Mouse (Mus musculus): ENCODE measurements around the gene Bdnf. TPM values are rescaled to one million over a fixed set of nuclear protein-coding genes. Genes with fewer than 3 reads are reported as not detected.

Bdnf gene
- polyA plus RNA-seq, 1 experiment from 2014 or later, result 5.4 TPM

DNA sequence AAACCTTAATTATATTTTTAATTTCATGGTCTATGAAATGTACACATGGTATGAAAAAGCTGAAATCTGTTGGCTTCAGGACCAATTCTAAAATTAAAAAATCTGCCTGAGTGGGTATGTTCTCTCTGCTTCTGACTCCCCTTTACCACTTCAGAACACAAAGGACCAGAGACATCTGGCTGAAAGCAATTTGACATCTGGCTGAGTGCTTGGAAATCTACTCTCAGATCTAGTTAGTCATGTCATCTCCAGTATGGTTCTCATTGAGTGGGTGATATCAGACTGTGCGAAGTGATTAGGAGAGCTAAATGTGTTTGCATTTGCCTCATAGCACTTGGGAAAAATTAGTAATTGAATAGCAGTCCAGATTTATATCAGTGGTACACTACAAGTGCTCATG lies 36.5 kb downstream of the Bdnf start:
- H3K36me3 ChIP-seq, result no peaks in the 10 kb centered on the region
- 70% methylated on average over 1 of the region's 1 CpGs for WGBS
- no peak overlapping the region for H3K4me2 ChIP-seq (replicated peaks)
- H3K9me3 ChIP-seq, result no peaks in the 10 kb centered on the region
- no peak overlapping the region for H3K9ac ChIP-seq
- no peaks in the 10 kb centered on the region for H3K4me1 ChIP-seq
- no peak overlapping the region for H3K27ac ChIP-seq
- no peak for ATAC-seq (ENCODE audit: insufficient number of reproducible peaks, insufficient read depth, low FRiP score, low TSS enrichment)
- no peaks in the 10 kb centered on the region for H3K27me3 ChIP-seq
- H3K4me3 ChIP-seq, result no peak overlapping the region

- no peak for ATAC-seq (ENCODE audit: insufficient number of reproducible peaks, insufficient read depth, low FRiP score, low TSS enrichment)
- H3K4me3 ChIP-seq, result no peak overlapping the region
- H3K9me3 ChIP-seq, result no peaks in the 10 kb centered on the region
- no peaks in the 10 kb centered on the region for H3K27me3 ChIP-seq
- no peaks in the 10 kb centered on the region for H3K4me1 ChIP-seq
- H3K27ac ChIP-seq, result no peak overlapping the region
- H3K4me2 ChIP-seq (replicated peaks), result no peak overlapping the region
- H3K36me3 ChIP-seq, result no peaks in the 10 kb centered on the region
- WGBS, result 74% methylated on average over 3 of the region's 3 CpGs
- H3K9ac ChIP-seq, result no peak overlapping the region
Observed at GRCm38 (mm10) chr2:109725261-109725660, 50.8 kb downstream of the Bdnf start.

GRCm38 (mm10) chr2:109725831-109726230 lies 51.3 kb downstream of the Bdnf start:
- Histone ChIP-seq H3K9me3 (no peaks in the 10 kb centered on the region), H3K4me2 (replicated peaks) (no peak overlapping the region), H3K9ac (no peak overlapping the region), H3K27me3 (no peaks in the 10 kb centered on the region), H3K27ac (no peak overlapping the region), H3K4me3 (no peak overlapping the region), H3K36me3 (no peaks in the 10 kb centered on the region), H3K4me1 (no peaks in the 10 kb centered on the region)
- no peak for ATAC-seq (ENCODE audit: insufficient number of reproducible peaks, insufficient read depth, low FRiP score, low TSS enrichment)
- whole genome bisulfite sequencing, result 49% methylated on average over 6 of the region's 6 CpGs

- H3K27ac ChIP-seq, result no peak overlapping the region
- WGBS, result 94% methylated on average over 1 of the region's 1 CpGs
- H3K9me3 ChIP-seq, result no peaks in the 10 kb centered on the region
- no peaks in the 10 kb centered on the region for H3K36me3 ChIP-seq
- no peak overlapping the region for H3K4me2 ChIP-seq (replicated peaks)
- no peaks in the 10 kb centered on the region for H3K27me3 ChIP-seq
- no peak overlapping the region for H3K4me3 ChIP-seq
- ATAC-seq (ENCODE audit: insufficient number of reproducible peaks, insufficient read depth, low FRiP score, low TSS enrichment), result no peak
- H3K4me1 ChIP-seq, result peaks cover 8% of the 10 kb centered on the region; the same call in 1 of the 2 replicates
- H3K9ac ChIP-seq, result no peak overlapping the region
Observed at GRCm38 (mm10) chr2:109729221-109729620, 54.7 kb downstream of the Bdnf start.

DNA sequence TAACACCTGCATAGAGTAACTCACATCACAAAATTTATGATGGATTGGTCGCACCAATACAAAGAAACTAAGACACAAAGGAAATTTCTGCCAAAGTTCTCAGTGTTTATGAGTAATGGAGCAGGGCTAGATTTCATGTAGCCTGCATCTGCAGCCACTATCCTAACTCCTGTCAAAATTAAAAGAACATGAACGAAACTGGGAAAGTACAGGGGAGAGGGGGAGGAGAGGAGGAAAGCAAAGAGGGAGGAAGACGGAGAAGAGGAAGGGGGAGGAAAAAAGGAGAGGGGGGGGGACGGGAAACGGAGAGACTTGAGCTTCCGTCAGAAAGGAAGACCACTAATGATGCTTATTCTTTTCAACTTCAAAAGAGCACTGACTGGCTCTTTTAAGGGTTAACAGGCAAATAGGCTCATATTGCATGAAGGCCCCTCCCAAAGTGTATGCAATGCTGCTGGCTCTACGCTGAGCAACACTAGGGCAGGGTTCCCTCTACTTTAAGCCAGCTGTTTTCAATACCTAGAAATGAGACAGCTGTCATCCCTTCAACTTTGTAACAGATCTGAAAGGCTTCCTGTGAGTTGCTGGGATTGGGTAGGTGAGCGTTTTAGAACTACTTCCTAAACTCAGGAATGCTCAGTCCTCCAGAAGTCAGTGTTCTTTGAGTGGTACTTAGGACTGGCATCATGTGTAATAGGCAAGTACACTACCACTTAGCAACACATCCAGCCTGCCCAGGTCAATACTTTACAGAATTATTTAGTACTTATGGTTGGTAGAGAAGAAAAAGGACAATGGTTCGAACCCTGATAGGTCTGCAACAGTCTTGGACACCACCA lies 58.9 kb downstream of the Bdnf start:
- H3K4me3 ChIP-seq, result no peak overlapping the region
- 33% methylated on average over 9 of the region's 9 CpGs for WGBS
- peak overlapping the region; percentile 27 for H3K4me2 ChIP-seq (replicated peaks)
- no peak overlapping the region for H3K27ac ChIP-seq
- peaks cover 12% of the 10 kb centered on the region; the same call in 1 of the 2 replicates for H3K4me1 ChIP-seq
- peak; percentile 80; the same call in 1 of the 2 replicates for ATAC-seq (ENCODE audit: insufficient number of reproducible peaks, insufficient read depth, low FRiP score, low TSS enrichment)
- H3K9me3 ChIP-seq, result no peaks in the 10 kb centered on the region
- no peaks in the 10 kb centered on the region for H3K36me3 ChIP-seq
- no peaks in the 10 kb centered on the region for H3K27me3 ChIP-seq
- H3K9ac ChIP-seq, result no peak overlapping the region

- ATAC-seq (ENCODE audit: insufficient number of reproducible peaks, insufficient read depth, low FRiP score, low TSS enrichment), result no peak
- no peak overlapping the region for H3K9ac ChIP-seq
- H3K4me3 ChIP-seq, result no peak overlapping the region
- WGBS, result 71% methylated on average over 3 of the region's 3 CpGs
- H3K27me3 ChIP-seq, result no peaks in the 10 kb centered on the region
- no peaks in the 10 kb centered on the region for H3K36me3 ChIP-seq
- H3K4me2 ChIP-seq (replicated peaks), result no peak overlapping the region
- H3K9me3 ChIP-seq, result no peaks in the 10 kb centered on the region
- H3K27ac ChIP-seq, result no peak overlapping the region
- H3K4me1 ChIP-seq, result peaks cover 12% of the 10 kb centered on the region; the same call in 1 of the 2 replicates
Observed at GRCm38 (mm10) chr2:109734228-109734627, 59.7 kb downstream of the Bdnf start.

- Histone ChIP-seq H3K4me2 (replicated peaks) (no peak overlapping the region), H3K9me3 (no peaks in the 10 kb centered on the region), H3K4me1 (peaks cover 12% of the 10 kb centered on the region; the same call in 1 of the 2 replicates), H3K27ac (no peak overlapping the region), H3K4me3 (no peak overlapping the region), H3K36me3 (no peaks in the 10 kb centered on the region), H3K9ac (no peak overlapping the region), H3K27me3 (no peaks in the 10 kb centered on the region)
- no peak for ATAC-seq (ENCODE audit: insufficient number of reproducible peaks, insufficient read depth, low FRiP score, low TSS enrichment)
- WGBS, result 82% methylated on average over 6 of the region's 6 CpGs
Observed at GRCm38 (mm10) chr2:109734666-109735065, 60.2 kb downstream of the Bdnf start.

DNA sequence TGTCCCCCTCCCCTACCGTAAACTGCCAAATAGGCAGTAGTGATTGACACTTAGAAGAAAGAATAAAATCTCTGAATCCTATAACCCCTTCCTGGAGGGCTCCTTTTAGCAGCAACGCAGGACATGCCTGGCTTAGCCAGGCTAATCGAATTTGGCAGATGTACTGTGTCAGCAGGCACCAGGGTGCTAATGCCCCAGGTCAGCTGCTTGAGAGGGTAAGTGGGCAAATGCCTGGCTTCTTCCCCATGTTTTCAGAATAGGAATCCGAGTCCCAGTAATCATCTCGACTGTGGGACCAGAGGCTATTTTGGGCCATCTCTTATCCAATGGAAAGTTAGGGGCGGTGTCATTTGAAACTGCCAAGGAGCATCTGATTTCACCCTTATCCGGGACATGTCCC lies 60.8 kb downstream of the Bdnf start:
- no peaks in the 10 kb centered on the region for H3K9me3 ChIP-seq
- ATAC-seq (ENCODE audit: insufficient number of reproducible peaks, insufficient read depth, low FRiP score, low TSS enrichment), result no peak
- no peak overlapping the region for H3K4me2 ChIP-seq (replicated peaks)
- no peaks in the 10 kb centered on the region for H3K27me3 ChIP-seq
- peaks cover 12% of the 10 kb centered on the region; the same call in 1 of the 2 replicates for H3K4me1 ChIP-seq
- H3K36me3 ChIP-seq, result no peaks in the 10 kb centered on the region
- H3K27ac ChIP-seq, result no peak overlapping the region
- H3K4me3 ChIP-seq, result no peak overlapping the region
- WGBS, result 42% methylated on average over 7 of the region's 7 CpGs
- H3K9ac ChIP-seq, result no peak overlapping the region

GRCm38 (mm10) chr2:109736306-109736705 lies 61.8 kb downstream of the Bdnf start:
- Histone ChIP-seq H3K4me3 (no peak overlapping the region), H3K4me1 (peaks cover 15% of the 10 kb centered on the region; the same call in 1 of the 2 replicates), H3K27me3 (no peaks in the 10 kb centered on the region), H3K36me3 (no peaks in the 10 kb centered on the region), H3K4me2 (replicated peaks) (no peak overlapping the region), H3K27ac (no peak overlapping the region), H3K9ac (no peak overlapping the region), H3K9me3 (no peaks in the 10 kb centered on the region)
- WGBS, result 71% methylated on average over 2 of the region's 2 CpGs
- no peak for ATAC-seq (ENCODE audit: insufficient number of reproducible peaks, insufficient read depth, low FRiP score, low TSS enrichment)

DNA sequence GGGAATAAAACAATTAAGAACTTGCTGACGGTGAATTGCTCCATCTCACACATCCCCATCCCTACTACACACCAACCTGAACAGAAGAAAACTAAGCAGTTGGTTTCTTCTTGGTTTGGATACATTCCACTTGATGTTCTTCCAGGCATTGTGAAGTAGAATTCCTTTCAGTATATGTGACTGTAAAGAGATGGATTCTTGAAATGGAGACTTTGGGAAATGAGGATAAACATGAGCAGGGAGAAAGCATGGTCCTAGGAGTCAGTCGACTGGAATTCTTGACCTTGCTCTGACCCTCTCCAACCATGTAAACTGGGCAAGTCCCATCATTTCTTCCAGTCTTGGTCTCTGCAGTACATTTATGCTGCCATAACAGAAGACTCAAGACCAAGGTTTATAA lies 63.8 kb downstream of the Bdnf start:
- Histone ChIP-seq H3K36me3 (no peaks in the 10 kb centered on the region), H3K9ac (no peak overlapping the region), H3K9me3 (no peaks in the 10 kb centered on the region), H3K4me1 (peaks cover 15% of the 10 kb centered on the region; the same call in 1 of the 2 replicates), H3K27ac (no peak overlapping the region), H3K4me2 (replicated peaks) (no peak overlapping the region), H3K4me3 (no peak overlapping the region), H3K27me3 (no peaks in the 10 kb centered on the region)
- no peak for ATAC-seq (ENCODE audit: insufficient number of reproducible peaks, insufficient read depth, low FRiP score, low TSS enrichment)
- WGBS, result 65% methylated on average over 2 of the region's 2 CpGs

GRCm38 (mm10) chr2:109743208-109743960 lies 68.9 kb downstream of the Bdnf start:
- no peak for ATAC-seq (ENCODE audit: insufficient number of reproducible peaks, insufficient read depth, low FRiP score, low TSS enrichment)
- H3K9me3 ChIP-seq, result no peaks in the 10 kb centered on the region
- H3K9ac ChIP-seq, result no peak overlapping the region
- no peak overlapping the region for H3K27ac ChIP-seq
- H3K36me3 ChIP-seq, result no peaks in the 10 kb centered on the region
- H3K4me2 ChIP-seq (replicated peaks), result no peak overlapping the region
- no peaks in the 10 kb centered on the region for H3K27me3 ChIP-seq
- no peak overlapping the region for H3K4me3 ChIP-seq
- H3K4me1 ChIP-seq, result 0 out of 2 replicates have a peak, but pooled peaks cover 4% of the 10 kb centered on the region
- WGBS, result 51% methylated on average over 3 of the region's 3 CpGs

DNA sequence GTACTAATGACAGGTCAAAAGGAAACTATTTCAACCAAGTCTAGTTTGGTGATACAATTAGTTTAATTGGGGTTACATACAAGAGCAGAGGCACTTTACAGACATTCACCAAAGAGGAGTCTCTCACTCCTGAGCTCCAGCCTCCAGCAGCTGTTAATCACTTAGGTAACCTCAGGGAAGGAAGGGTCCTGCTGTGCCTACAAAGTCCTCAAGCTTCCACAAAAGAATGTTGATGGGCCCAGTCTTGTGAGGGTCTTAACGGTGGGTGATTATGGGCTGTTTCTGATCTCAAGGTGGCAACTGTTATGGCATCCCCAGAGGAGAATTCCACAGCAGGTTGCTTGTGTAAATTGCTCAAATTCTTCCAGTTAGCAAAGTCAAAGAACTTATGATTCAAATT lies 71.7 kb downstream of the Bdnf start:
- no peak overlapping the region for H3K27ac ChIP-seq
- no peaks in the 10 kb centered on the region for H3K36me3 ChIP-seq
- no peaks in the 10 kb centered on the region for H3K4me1 ChIP-seq
- H3K27me3 ChIP-seq, result no peaks in the 10 kb centered on the region
- H3K9ac ChIP-seq, result no peak overlapping the region
- H3K4me2 ChIP-seq (replicated peaks), result no peak overlapping the region
- WGBS, result 5% methylated on average over 1 of the region's 1 CpGs
- no peak overlapping the region for H3K4me3 ChIP-seq
- ATAC-seq (ENCODE audit: insufficient number of reproducible peaks, insufficient read depth, low FRiP score, low TSS enrichment), result no peak
- H3K9me3 ChIP-seq, result no peaks in the 10 kb centered on the region

Measured in embryonic facial prominence, embryonic 12.5 days (tissue).